Mouse (Mus musculus) stomach, embryonic 14.5 days (tissue): ENCODE data around the gene Phc2. TPM values are rescaled to one million over a fixed set of nuclear protein-coding genes. Genes with fewer than 3 reads are reported as not detected.
A peak's percentile ranks its signal among the peaks of the same experiment; 100 is the strongest.

ENCODE experiments used
- ATAC-seq: fragments of 200-750 bp; cut with Nextera tagmentation; 2 replicates; pipeline ENCODE4 v1.8.0; 2017; ENCODE audit warnings: low read depth, moderate TSS enrichment; ENCODE audit not compliant: insufficient number of reproducible peaks, insufficient read depth, low FRiP score
- H3K27ac ChIP-seq: fragments of 300-500 bp; sonication (generic); 2 replicates; pipeline ENCODE4 v1.5.1; 2014; ENCODE audit warnings: mild to moderate bottlenecking, low read length, moderate library complexity, mixed read lengths
- H3K27me3 ChIP-seq: fragments of 300-500 bp; sonication (generic); 2 replicates; pipeline ENCODE4 v1.6.1; 2014; ENCODE audit warnings: low read length, control low read depth, mixed read lengths; ENCODE audit not compliant: control insufficient read depth, insufficient read depth
- H3K36me3 ChIP-seq: fragments of 300-500 bp; sonication (generic); 2 replicates; pipeline ENCODE4 v1.6.1; 2014; ENCODE audit warnings: mild to moderate bottlenecking, control low read depth, low read length, moderate library complexity, mixed read lengths; ENCODE audit not compliant: control insufficient read depth, insufficient read depth
- H3K4me1 ChIP-seq: fragments of 300-500 bp; sonication (generic); 2 replicates; pipeline ENCODE4 v1.6.1; 2014; ENCODE audit warnings: low read length, control low read depth, mixed read lengths; ENCODE audit not compliant: control insufficient read depth, insufficient read depth
- H3K4me2 ChIP-seq: fragments of 300-500 bp; sonication (generic); replicated peaks from 2 replicates; pipeline ENCODE4 v1.6.1; 2014; ENCODE audit warnings: low read depth, low read length, control low read depth
- H3K4me3 ChIP-seq: fragments of 300-500 bp; sonication (generic); 2 replicates; pipeline ENCODE4 v1.5.1; 2014; ENCODE audit warnings: low read depth, low read length, control low read depth
- H3K9ac ChIP-seq: fragments of 300-500 bp; sonication (generic); replicated peaks from 2 replicates; pipeline ENCODE4 v1.6.1; 2014; ENCODE audit warnings: low read depth, mild to moderate bottlenecking, control low read depth, low read length, moderate library complexity, mixed read lengths
- H3K9me3 ChIP-seq: fragments of 300-500 bp; sonication (generic); 2 replicates; pipeline ENCODE4 v1.6.1; 2016; ENCODE audit warnings: low read depth, low read length, control low read depth; ENCODE audit not compliant: control insufficient read depth
- WGBS: fragments of 180-500 bp; shearing (Covaris S2); extraction: QIAGEN DNeasy Blood & Tissue Kit; methylation state at CpG from one replicate; pipeline ENCODE4 v1.1.7; 2014; 5-methylcytosine and 5-hydroxymethylcytosine counted together
- polyA plus RNA-seq: library from polyadenylated mRNA; unstranded; fragments of >200 nt; fragmentation: Nextera tagmentation; extraction: Ambion mirVana; gene quantifications from 2 replicates; pipeline ENCODE4 v1.2.1, GENCODE M21; 2014

Gene Phc2
- polyA plus RNA-seq, 1 experiment from 2014 or later = 22.9 TPM

- no peaks in the 10 kb centered on the region for H3K27me3 ChIP-seq
- H3K4me2 ChIP-seq = no peak overlapping the region
- peak; percentile 39; the same call in 1 of the 2 replicates for ATAC-seq
- no peak overlapping the region for H3K9ac ChIP-seq
- WGBS = 7% methylated on average over 9 of the region's 9 CpGs
- H3K9me3 ChIP-seq = no peaks in the 10 kb centered on the region
- no peak overlapping the region for H3K27ac ChIP-seq
- no peaks in the 10 kb centered on the region for H3K36me3 ChIP-seq
- H3K4me3 ChIP-seq = no peak overlapping the region
- H3K4me1 ChIP-seq = peaks cover 4% of the 10 kb centered on the region
Observed at GRCm38 (mm10) chr4:128706626-128707025, 52.1 kb downstream of the Phc2 start.

GRCm38 (mm10) chr4:128707384-128707783 is 52.9 kb downstream of the Phc2 start:
- Histone ChIP-seq H3K4me2 (no peak overlapping the region), H3K9ac (no peak overlapping the region), H3K27ac (no peak overlapping the region), H3K4me3 (no peak overlapping the region), H3K27me3 (no peaks in the 10 kb centered on the region), H3K36me3 (no peaks in the 10 kb centered on the region), H3K9me3 (no peaks in the 10 kb centered on the region), H3K4me1 (peaks cover 9% of the 10 kb centered on the region)
- 55% methylated on average over 4 of the region's 4 CpGs for WGBS
- ATAC-seq = no peak

GRCm38 (mm10) chr4:128709061-128709780 is 54.7 kb downstream of the Phc2 start:
- Histone ChIP-seq H3K27ac (no peak overlapping the region), H3K9ac (no peak overlapping the region), H3K4me1 (peaks cover 9% of the 10 kb centered on the region), H3K27me3 (no peaks in the 10 kb centered on the region), H3K9me3 (no peaks in the 10 kb centered on the region), H3K4me3 (no peak overlapping the region), H3K36me3 (no peaks in the 10 kb centered on the region), H3K4me2 (no peak overlapping the region)
- ATAC-seq = no peak
- 81% methylated on average over 15 of the region's 15 CpGs for WGBS

- Histone ChIP-seq H3K27me3 (no peaks in the 10 kb centered on the region), H3K9me3 (no peaks in the 10 kb centered on the region), H3K27ac (no peak overlapping the region), H3K4me3 (no peak overlapping the region), H3K4me2 (no peak overlapping the region), H3K9ac (no peak overlapping the region), H3K4me1 (peaks cover 14% of the 10 kb centered on the region), H3K36me3 (no peaks in the 10 kb centered on the region)
- ATAC-seq = no peak
- WGBS = 91% methylated on average over 12 of the region's 12 CpGs
Observed at GRCm38 (mm10) chr4:128709781-128710166, 55.3 kb downstream of the Phc2 start.

GRCm38 (mm10) chr4:128710286-128710685 is 55.8 kb downstream of the Phc2 start:
- ATAC-seq = no peak
- H3K27ac ChIP-seq = no peak overlapping the region
- no peaks in the 10 kb centered on the region for H3K9me3 ChIP-seq
- H3K27me3 ChIP-seq = no peaks in the 10 kb centered on the region
- no peak overlapping the region for H3K4me3 ChIP-seq
- H3K9ac ChIP-seq = no peak overlapping the region
- 94% methylated on average over 6 of the region's 6 CpGs for WGBS
- H3K4me2 ChIP-seq = no peak overlapping the region
- peaks cover 19% of the 10 kb centered on the region for H3K4me1 ChIP-seq
- H3K36me3 ChIP-seq = no peaks in the 10 kb centered on the region

- no peak for ATAC-seq
- Histone ChIP-seq H3K4me2 (no peak overlapping the region), H3K27me3 (no peaks in the 10 kb centered on the region), H3K9me3 (no peaks in the 10 kb centered on the region), H3K27ac (no peak overlapping the region), H3K4me3 (no peak overlapping the region), H3K4me1 (peaks cover 24% of the 10 kb centered on the region), H3K36me3 (no peaks in the 10 kb centered on the region), H3K9ac (no peak overlapping the region)
- WGBS = 71% methylated on average over 9 of the region's 9 CpGs
Observed at GRCm38 (mm10) chr4:128710800-128711199, 56.3 kb downstream of the Phc2 start.

- H3K9ac ChIP-seq = no peak overlapping the region
- H3K9me3 ChIP-seq = no peaks in the 10 kb centered on the region
- peak; percentile 47 for ATAC-seq
- H3K4me1 ChIP-seq = peaks cover 28% of the 10 kb centered on the region
- no peaks in the 10 kb centered on the region for H3K27me3 ChIP-seq
- H3K4me2 ChIP-seq = peak overlapping the region; percentile 35
- no peaks in the 10 kb centered on the region for H3K36me3 ChIP-seq
- peak overlapping the region; percentile 11; the same call in 1 of the 2 replicates for H3K27ac ChIP-seq
- WGBS = 5% methylated on average over 24 of the region's 24 CpGs
- peak overlapping the region; percentile 4 for H3K4me3 ChIP-seq
Observed at GRCm38 (mm10) chr4:128711455-128712135, 57.1 kb downstream of the Phc2 start.

- Histone ChIP-seq H3K27me3 (no peaks in the 10 kb centered on the region), H3K36me3 (no peaks in the 10 kb centered on the region), H3K4me3 (peak overlapping the region; percentile 4; the same call in 1 of the 2 replicates), H3K4me2 (peak overlapping the region; percentile 35), H3K9me3 (no peaks in the 10 kb centered on the region), H3K9ac (no peak overlapping the region), H3K27ac (peak overlapping the region; percentile 11; the same call in 1 of the 2 replicates), H3K4me1 (peaks cover 30% of the 10 kb centered on the region)
- 55% methylated on average over 13 of the region's 13 CpGs for WGBS
- no peak for ATAC-seq
Observed at GRCm38 (mm10) chr4:128712136-128712655, 57.7 kb downstream of the Phc2 start.
